Mouse (Mus musculus) CH12.LX (cell line): Measurements from ENCODE around the gene Trhr2. TPM values are rescaled to one million over a fixed set of nuclear protein-coding genes. Genes with fewer than 3 reads are reported as not detected.

Experiments
- DNase-seq: peaks from one replicate; pipeline ENCODE4 v3.0.0-alpha.2; 2013; ENCODE audit errors: extremely low read depth
- H3K27ac ChIP-seq: 2 replicates; pipeline ENCODE4 v1.5.1; 2012; ENCODE audit warnings: low read depth, mild to moderate bottlenecking, control low read depth, moderate library complexity; ENCODE audit not compliant: insufficient read depth
- H3K27me3 ChIP-seq: replicated peaks from 2 replicates; pipeline ENCODE3; 2012; ENCODE audit warnings: inconsistent platforms
- H3K36me3 ChIP-seq, 2 experiments: replicated peaks in 1 of 2; 2 replicates each; pipeline versions ENCODE3 to v1.6.1; 2012; ENCODE audit warnings: inconsistent platforms in 1 of 2, low read length in 1 of 2, mild to moderate bottlenecking in 1 of 2, mixed read lengths in 1 of 2, moderate library complexity in 1 of 2; ENCODE audit not compliant: control insufficient read depth in 1 of 2, insufficient read depth in 1 of 2
- H3K4me1 ChIP-seq, 2 experiments: 2 replicates each; pipeline ENCODE4 v1.6.1; 2012; ENCODE audit warnings: inconsistent platforms in 1 of 2, moderate library complexity in 1 of 2; ENCODE audit not compliant: insufficient read depth in 2 of 2, control insufficient read depth in 1 of 2
- H3K4me2 ChIP-seq: 2 replicates; pipeline ENCODE4 v1.6.1; 2012; ENCODE audit warnings: low read depth, mild to moderate bottlenecking, control low read depth; ENCODE audit not compliant: poor library complexity, insufficient read depth, severe bottlenecking
- H3K4me3 ChIP-seq, 3 experiments: fragments of 150-350 bp in 1 of 3; sonication (generic) in 1 of 3; replicated peaks in 1 of 3; 2 replicates each; pipeline versions ENCODE3 to v1.5.1; 2011 to 2012; ENCODE audit warnings: low read depth in 2 of 3, low read length in 2 of 3, mild to moderate bottlenecking in 2 of 3, moderate library complexity in 2 of 3, control low read depth in 1 of 3, improper control_type of control experiment in 1 of 3, inconsistent platforms in 1 of 3, mixed read lengths in 1 of 3; ENCODE audit not compliant: poor library complexity in 1 of 3
- H3K79me2 ChIP-seq: replicated peaks from 2 replicates; pipeline ENCODE4 v1.6.1; 2012; ENCODE audit warnings: mild to moderate bottlenecking, moderate library complexity; ENCODE audit not compliant: control insufficient read depth, poor library complexity, insufficient read depth, severe bottlenecking; ENCODE audit errors: extremely low read depth
- H3K9ac ChIP-seq: 2 replicates; pipeline ENCODE4 v1.6.1; 2012; ENCODE audit warnings: low read depth, mild to moderate bottlenecking, control low read depth, moderate library complexity; ENCODE audit not compliant: insufficient read depth
- H3K9me3 ChIP-seq: replicated peaks from 2 replicates; pipeline ENCODE3; 2012; ENCODE audit warnings: low read length, inconsistent platforms, mixed read lengths
- BHLHE40 ChIP-seq: IDR thresholded peaks from 2 replicates; pipeline ENCODE4 v1.6.1; 2011; ENCODE audit warnings: mild to moderate bottlenecking, low read depth, low read length, improper control_type of control experiment
- E2F4 ChIP-seq: IDR thresholded peaks from 2 replicates; pipeline ENCODE4 v1.6.1; 2011; ENCODE audit warnings: low read depth, low read length, improper control_type of control experiment; ENCODE audit not compliant: insufficient replicate concordance
- ELF1 ChIP-seq: IDR thresholded peaks from 2 replicates; pipeline ENCODE4 v1.6.1; 2014; ENCODE audit warnings: low read depth, mild to moderate bottlenecking, inconsistent platforms, low read length, improper control_type of control experiment
- EP300 ChIP-seq: IDR thresholded peaks from 2 replicates; pipeline ENCODE4 v1.6.1; 2011; ENCODE audit warnings: low read length, improper control_type of control experiment
- ETS1 ChIP-seq: conservative IDR thresholded peaks from 2 replicates; pipeline ENCODE4 v1.6.1; 2012; ENCODE audit warnings: low read depth, mild to moderate bottlenecking, inconsistent platforms, low read length, improper control_type of control experiment, moderate library complexity
- HCFC1 ChIP-seq: IDR thresholded peaks from 2 replicates; pipeline ENCODE4 v1.6.1; 2012; ENCODE audit warnings: low read depth, mild to moderate bottlenecking, inconsistent platforms, low read length, improper control_type of control experiment
- IRF4 ChIP-seq: IDR thresholded peaks from 2 replicates; pipeline ENCODE4 v1.6.1; 2014; ENCODE audit warnings: low read depth, mild to moderate bottlenecking, inconsistent platforms, low read length, improper control_type of control experiment
- JUN ChIP-seq: IDR thresholded peaks from 2 replicates; pipeline ENCODE4 v1.6.1; 2011; ENCODE audit warnings: low read depth, mild to moderate bottlenecking, low read length, improper control_type of control experiment, moderate library complexity; ENCODE audit not compliant: insufficient read depth
- JUND ChIP-seq: conservative IDR thresholded peaks from 2 replicates; pipeline ENCODE4 v1.6.1; 2011; ENCODE audit warnings: low read depth, low read length, improper control_type of control experiment
- KAT2A ChIP-seq: IDR thresholded peaks from 2 replicates; pipeline ENCODE4 v1.6.1; 2012; ENCODE audit warnings: low read length, improper control_type of control experiment, inconsistent platforms; ENCODE audit not compliant: insufficient replicate concordance
- MAFK ChIP-seq: IDR thresholded peaks from 2 replicates; pipeline ENCODE4 v1.6.1; 2011; ENCODE audit warnings: low read length, improper control_type of control experiment; ENCODE audit not compliant: insufficient replicate concordance
- MAX ChIP-seq: IDR thresholded peaks from 2 replicates; pipeline ENCODE4 v1.6.1; 2011; ENCODE audit warnings: low read length, improper control_type of control experiment
- MEF2A ChIP-seq: IDR thresholded peaks from 2 replicates; pipeline ENCODE4 v1.6.1; 2014; ENCODE audit warnings: low read depth, mild to moderate bottlenecking, inconsistent platforms, low read length, improper control_type of control experiment, borderline replicate concordance
- MXI1 ChIP-seq: IDR thresholded peaks from 2 replicates; pipeline ENCODE4 v1.6.1; 2011; ENCODE audit warnings: mild to moderate bottlenecking, low read depth, low read length, improper control_type of control experiment
- NELFE ChIP-seq: IDR thresholded peaks from 2 replicates; pipeline ENCODE4 v1.6.1; 2011; ENCODE audit warnings: low read depth, low read length, improper control_type of control experiment
- NRF1 ChIP-seq: IDR thresholded peaks from 2 replicates; pipeline ENCODE4 v1.6.1; 2014; ENCODE audit warnings: low read depth, mild to moderate bottlenecking, inconsistent platforms, low read length, improper control_type of control experiment, moderate library complexity
- PAX5 ChIP-seq: IDR thresholded peaks from 2 replicates; pipeline ENCODE4 v1.6.1; 2012; ENCODE audit warnings: low read length, inconsistent platforms, mixed read lengths
- RAD21 ChIP-seq: IDR thresholded peaks from 2 replicates; pipeline ENCODE4 v1.6.1; 2011; ENCODE audit warnings: low read depth, mild to moderate bottlenecking, low read length, improper control_type of control experiment, moderate library complexity
- RCOR1 ChIP-seq: conservative IDR thresholded peaks from 2 replicates; pipeline ENCODE4 v1.6.1; 2012; ENCODE audit warnings: low read depth, mild to moderate bottlenecking, inconsistent platforms, low read length, improper control_type of control experiment
- TBP ChIP-seq: conservative IDR thresholded peaks from 2 replicates; pipeline ENCODE4 v1.6.1; 2011; ENCODE audit warnings: low read depth, low read length, improper control_type of control experiment
- UBTF ChIP-seq: IDR thresholded peaks from 2 replicates; pipeline ENCODE4 v1.6.1; 2012; ENCODE audit warnings: low read depth, mild to moderate bottlenecking, inconsistent platforms, low read length, improper control_type of control experiment, moderate library complexity
- USF2 ChIP-seq: conservative IDR thresholded peaks from 2 replicates; pipeline ENCODE4 v1.6.1; 2011; ENCODE audit warnings: low read depth, low read length, improper control_type of control experiment
- ZC3H11A ChIP-seq: IDR thresholded peaks from 2 replicates; pipeline ENCODE4 v1.6.1; 2012; ENCODE audit warnings: low read depth, mild to moderate bottlenecking, inconsistent platforms, low read length, improper control_type of control experiment
- ZMIZ1 ChIP-seq: IDR thresholded peaks from 2 replicates; pipeline ENCODE4 v1.6.1; 2012; ENCODE audit warnings: low read depth, mild to moderate bottlenecking, inconsistent platforms, low read length, improper control_type of control experiment
- dilution Hi-C: fragments of 300-500 bp; cut with MboI; formaldehyde crosslinking; loops from 2 replicates; pipeline ENCODE4 v1.14.3; 2020; ENCODE audit warnings: low sequenced_read_pairs; ENCODE audit not compliant: extremely low pct_unique_long_range_greater_than_20kb, extremely low pct_ligation_motif_present
- in situ Hi-C: fragments of 300-500 bp; cut with MboI; formaldehyde crosslinking; loops from 3 replicates; pipeline ENCODE4 v1.14.3; 2019; ENCODE audit warnings: low sequenced_read_pairs, low pct_ligation_motif_present, low pct_unique_long_range_greater_than_20kb, mixed read lengths
- polyA plus RNA-seq: library from polyadenylated mRNA; unstranded; fragments of >175 nt; gene quantifications from 2 replicates; pipeline ENCODE4 v1.2.1, GENCODE M21; 2012; ENCODE audit warnings: low read depth; ENCODE audit not compliant: insufficient read length
- total RNA-seq, 2 experiments: library from RNA; depleted of rRNA; stranded (reverse); fragments of 300-350 nt in 1 of 2; fragments of >200 nt in 1 of 2; gene quantifications; 2 replicates each; pipeline ENCODE4 v1.2.3; 2012 to 2014

Trhr2 gene
- total and polyA plus RNA-seq, 3 experiments: 0.25 to 0.51 TPM; not detected in 1

GRCm38 (mm10) chr8:122316402-122316801 lies 44.1 kb downstream of the Trhr2 start:
- no peak overlapping the region for H3K4me2 ChIP-seq
- H3K27ac ChIP-seq: no peak overlapping the region
- no peak overlapping the region for H3K4me3 ChIP-seq
- in situ Hi-C loops: no loop called here
- no peaks in the 10 kb centered on the region; the same call in 1 of the 2 replicates for H3K79me2 ChIP-seq
- no peak for DNase-seq
- peaks cover 46 to 99% of the 10 kb centered on the region in 2 experiments for H3K36me3 ChIP-seq
- TF ChIP-seq NELFE (no peak), USF2 (no peak), TBP (no peak), ELF1 (no peak), JUND (no peak), NRF1 (no peak), MEF2A (no peak), EP300 (no peak), UBTF (no peak), E2F4 (no peak), ZC3H11A (no peak), HCFC1 (no peak), ETS1 (no peak), ZMIZ1 (no peak), IRF4 (no peak), PAX5 (no peak), JUN (no peak), MAFK (no peak), KAT2A (no peak), BHLHE40 (no peak)
- TF ChIP-seq, all 38 proteins: peak for 0
- H3K9me3 ChIP-seq: no peaks in the 10 kb centered on the region
- no peak overlapping the region for H3K9ac ChIP-seq
- dilution Hi-C loops: no loop called here
- H3K27me3 ChIP-seq: no peaks in the 10 kb centered on the region
- H3K4me1 ChIP-seq: peaks cover 16 to 41% of the 10 kb centered on the region in 2 experiments

- dilution Hi-C loops (no loop called here), in situ Hi-C loops (no loop called here)
- DNase-seq: no peak
- Histone ChIP-seq H3K4me3 (no peak overlapping the region), H3K27me3 (no peaks in the 10 kb centered on the region), H3K9ac (no peak overlapping the region), H3K9me3 (no peaks in the 10 kb centered on the region), H3K4me2 (no peak overlapping the region), H3K79me2 (no peaks in the 10 kb centered on the region; the same call in 1 of the 2 replicates), H3K36me3 (peaks cover 50 to 99% of the 10 kb centered on the region in 2 experiments), H3K27ac (peak overlapping the region; percentile 18), H3K4me1 (peaks cover 19 to 44% of the 10 kb centered on the region in 2 experiments)
- TF ChIP-seq MXI1: no peak
- TF ChIP-seq USF2: no peak
- no peak for TF ChIP-seq RCOR1
- no peak for TF ChIP-seq IRF4
- no peak for TF ChIP-seq MAX
- no peak for TF ChIP-seq ZC3H11A
- TF ChIP-seq RAD21: no peak
Measured at GRCm38 (mm10) chr8:122314899-122315496, 45.5 kb downstream of the Trhr2 start.
